Mouse (Mus musculus) testis, adult 2 months (tissue): ENCODE measurements at regions not wholly inside any gene's neighbourhood (a gene's known extent, or its start where the extent isn't known, plus 50 kb on each side); places are given as distances from the start of the nearest gene placed in this dataset.

ENCODE experiments used
- CTCF ChIP-seq: fragments of 200-500 bp; IDR thresholded peaks from 2 replicates; pipeline ENCODE4 v1.5.1; 2012; ENCODE audit warnings: low read depth, mild to moderate bottlenecking, inconsistent platforms, low read length, moderate library complexity; ENCODE audit not compliant: control insufficient read depth, insufficient read depth, insufficient replicate concordance
- POLR2A ChIP-seq: fragments of 200-500 bp; IDR thresholded peaks from 2 replicates; pipeline ENCODE4 v1.6.1; 2012; ENCODE audit warnings: low read depth, mild to moderate bottlenecking, inconsistent platforms, low read length, moderate library complexity; ENCODE audit not compliant: control insufficient read depth

- TF ChIP-seq POLR2A, result no peak
- TF ChIP-seq CTCF, result no peak
Measured at GRCm38 (mm10) chr1:42489563-42489962, 206.0 kb upstream of the Pou3f3 start.
